Mouse (Mus musculus): ENCODE results near the gene Mast4.

Mast4 gene

GRCm38 (mm10) chr13:102811129-102811832 lies 523.0 kb downstream of the Mast4 start:
- DNase-seq (ENCODE audit: low read depth, low spot score), result peak; percentile 42

- DNase-seq (ENCODE audit: low read depth, low spot score), result no peak
Observed at GRCm38 (mm10) chr13:102806652-102807051, 527.6 kb downstream of the Mast4 start.

GRCm38 (mm10) chr13:102805190-102805589 lies 529.1 kb downstream of the Mast4 start:
- DNase-seq (ENCODE audit: low read depth, low spot score), result no peak

- DNase-seq (ENCODE audit: low read depth, low spot score), result no peak
Observed at GRCm38 (mm10) chr13:102803206-102803605, 531.1 kb downstream of the Mast4 start.

- no peak for DNase-seq (ENCODE audit: low read depth, low spot score)
Observed at GRCm38 (mm10) chr13:102792157-102792556, 542.1 kb downstream of the Mast4 start.

- no peak for DNase-seq (ENCODE audit: low read depth, low spot score)
Observed at GRCm38 (mm10) chr13:102790601-102791155, 543.6 kb downstream of the Mast4 start.

GRCm38 (mm10) chr13:102786666-102787230 lies 547.5 kb downstream of the Mast4 start:
- DNase-seq (ENCODE audit: low read depth, low spot score), result no peak

GRCm38 (mm10) chr13:102783531-102784310 lies 550.6 kb downstream of the Mast4 start:
- no peak for DNase-seq (ENCODE audit: low read depth, low spot score)

- DNase-seq (ENCODE audit: low read depth, low spot score), result no peak
Observed at GRCm38 (mm10) chr13:102779275-102779674, 555.0 kb downstream of the Mast4 start.

- DNase-seq (ENCODE audit: low read depth, low spot score), result no peak
Observed at GRCm38 (mm10) chr13:102778859-102779258, 555.4 kb downstream of the Mast4 start.

GRCm38 (mm10) chr13:102775506-102775905 lies 558.8 kb downstream of the Mast4 start:
- no peak for DNase-seq (ENCODE audit: low read depth, low spot score)

- peak; percentile 6 for DNase-seq (ENCODE audit: low read depth, low spot score)
Observed at GRCm38 (mm10) chr13:102774786-102775201, 559.5 kb downstream of the Mast4 start.

GRCm38 (mm10) chr13:102773169-102773568 lies 561.1 kb downstream of the Mast4 start:
- no peak for DNase-seq (ENCODE audit: low read depth, low spot score)

- DNase-seq (ENCODE audit: low read depth, low spot score), result peak; percentile 30
Observed at GRCm38 (mm10) chr13:102770194-102770593, 564.1 kb downstream of the Mast4 start.

- DNase-seq (ENCODE audit: low read depth, low spot score), result no peak
Observed at GRCm38 (mm10) chr13:102768512-102768911, 565.8 kb downstream of the Mast4 start.

GRCm38 (mm10) chr13:102767110-102767509 lies 567.2 kb downstream of the Mast4 start:
- no peak for DNase-seq (ENCODE audit: low read depth, low spot score)

- no peak for DNase-seq (ENCODE audit: low read depth, low spot score)
Observed at GRCm38 (mm10) chr13:102765216-102765615, 569.1 kb downstream of the Mast4 start.

- DNase-seq (ENCODE audit: low read depth, low spot score), result no peak
Observed at GRCm38 (mm10) chr13:102764218-102764617, 570.1 kb downstream of the Mast4 start.

- DNase-seq (ENCODE audit: low read depth, low spot score), result no peak
Observed at GRCm38 (mm10) chr13:102762203-102762602, 572.1 kb downstream of the Mast4 start.

GRCm38 (mm10) chr13:102761410-102761809 lies 572.9 kb downstream of the Mast4 start:
- no peak for DNase-seq (ENCODE audit: low read depth, low spot score)

- no peak for DNase-seq (ENCODE audit: low read depth, low spot score)
Observed at GRCm38 (mm10) chr13:102758021-102758420, 576.3 kb downstream of the Mast4 start.

- no peak for DNase-seq (ENCODE audit: low read depth, low spot score)
Observed at GRCm38 (mm10) chr13:102756071-102756470, 578.2 kb downstream of the Mast4 start.
